17 mouse cellular contexts compared by ENCODE assay signal in the genomic region with DNA sequence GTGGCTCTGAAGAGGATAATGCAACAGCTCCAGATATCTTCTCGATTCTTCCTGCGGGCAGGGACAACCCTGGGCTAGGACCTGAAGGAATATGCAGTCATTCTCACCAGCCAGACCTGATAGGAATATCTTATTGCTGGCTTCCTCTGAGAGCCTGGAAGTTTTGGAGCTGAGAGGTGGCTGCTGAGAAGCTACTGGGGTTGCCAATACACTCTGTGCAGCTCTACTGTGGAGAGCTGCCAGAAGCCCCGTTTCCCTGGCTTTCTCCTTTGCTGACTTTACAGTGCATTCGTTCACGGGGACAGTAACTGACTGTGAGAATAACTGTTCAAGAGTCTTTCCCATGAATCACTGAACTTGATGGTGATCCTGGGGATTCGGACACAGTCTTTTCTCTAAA. TPM values are rescaled to one million over a fixed set of nuclear protein-coding genes. Genes with fewer than 3 reads are reported as not detected.
DNase-seq lines count a peak whose midpoint lies in the region; ATAC-seq and TF ChIP-seq lines count a peak whose summit lies in the region.
"Had no signal": no experiment of that assay in that cellular context is flagged by ENCODE, and none has a peak within 500 bp of the region (broad histone marks: within the 10 kb centered on the region; RNA-seq: fewer than 3 reads in every experiment).

No protein-coding gene starts in this region.

- peaks cover 29% of the 10 kb centered on the region for H3K4me1 ChIP-seq in heart, embryonic 13.5 days
- H3K4me1 ChIP-seq: forebrain, embryonic 13.5 days had no signal

- no peak overlapping the region for H3K9ac ChIP-seq in heart, embryonic 13.5 days
- H3K9ac ChIP-seq: forebrain, embryonic 13.5 days; liver, embryonic 13.5 days had no signal

- WGBS in heart, embryonic 13.5 days = 52% methylated on average over 6 of the region's 6 CpGs

- no peaks in the 10 kb centered on the region for H3K9me3 ChIP-seq in heart, embryonic 13.5 days
- H3K9me3 ChIP-seq: forebrain, embryonic 13.5 days; liver, embryonic 13.5 days had no signal

- H3K4me3 ChIP-seq in heart, embryonic 13.5 days = no peak overlapping the region
- no peak overlapping the region for H3K4me3 ChIP-seq in left cerebral cortex, adult 2 months
- H3K4me3 ChIP-seq: forebrain, embryonic 13.5 days; liver, embryonic 13.5 days; myocyte had no signal

- peak overlapping the region; percentile 16; the same call in 1 of the 2 replicates for H3K27ac ChIP-seq in heart, embryonic 13.5 days (replicated peaks)
- no peak overlapping the region for H3K27ac ChIP-seq in left cerebral cortex, adult 2 months
- H3K27ac ChIP-seq: forebrain, embryonic 13.5 days; liver, embryonic 13.5 days had no signal

- no peak for ATAC-seq in heart, embryonic 13.5 days (ENCODE audit: extremely low read depth, insufficient number of reproducible peaks, low FRiP score, low TSS enrichment)
- ATAC-seq: forebrain, embryonic 13.5 days; inflammation-experienced regulatory T-cells, adult 6 months; lung, postnatal 0 days; Patski had no signal

- no peaks in the 10 kb centered on the region for H3K36me3 ChIP-seq in heart, embryonic 13.5 days
- H3K36me3 ChIP-seq: liver, embryonic 13.5 days had no signal

- intact Hi-C loops in heart, postnatal 25 days (cut with DNase I) = no loop called here
- intact Hi-C loops in left cerebral cortex, postnatal 4 days (cut with DNase I) = no loop called here
- intact Hi-C loops in left cerebral cortex, adult 2 months (cut with DNase I) = no loop called here

- TF ChIP-seq CTCF in left cerebral cortex, adult 2 months (IDR thresholded peaks at IDR 0.05) = no peak

- H3K4me2 ChIP-seq in heart, embryonic 13.5 days = no peak overlapping the region
- H3K4me2 ChIP-seq: forebrain, embryonic 13.5 days; liver, embryonic 13.5 days; midbrain, embryonic 11.5 days had no signal

- no peaks in the 10 kb centered on the region for H3K27me3 ChIP-seq in heart, embryonic 13.5 days (replicated peaks)
- H3K27me3 ChIP-seq: forebrain, embryonic 13.5 days; liver, embryonic 13.5 days; Patski had no signal

- DNase-seq in cerebellum, postnatal 25 days = peak; percentile 3 to 12
- DNase-seq in cerebellum, adult 18-20 months = no peak
- no peak for DNase-seq in heart, postnatal 25 days (ENCODE audit: low spot score)
- peak; percentile 37 for DNase-seq in left cerebral cortex, postnatal 4 days
- no peak for DNase-seq in left cerebral cortex, adult 2 months (ENCODE audit: extremely low spot score in 1 of 2, low spot score in 2 of 2)
- peak; percentile 38 for DNase-seq in Muller cell, postnatal 12 days (ENCODE audit: inconsistent ontology term)
- no peak for DNase-seq in thymus, postnatal 10 days (ENCODE audit: low spot score in 2 of 2)
- DNase-seq: liver, embryonic 13.5 days; retina, postnatal 1 day; thymus, postnatal 4 days had no signal

RNA-seq across cellular contexts. Expression of gene Cdk20, which starts 26.6 kb away (rescaled TPM):
- polyA plus RNA-seq in heart, embryonic 13.5 days (2015; fragmentation: Nextera tagmentation; extraction: Ambion mirVana) = 5.1 and 5.3 TPM in 2 replicates
- 1 to 10 TPM; 2.7 to 4.4 TPM for total RNA-seq in heart, postnatal 25 days (2021)
- 10 to 100 TPM; 20.0 to 20.1 TPM for total RNA-seq in left cerebral cortex, postnatal 4 days (2021)
- total RNA-seq in left cerebral cortex, adult 2 months (2021) = 10 to 100 TPM in 1 of 2 experiments, 1 to 10 TPM in 1; 10.0 to 10.8 TPM

RNA-seq across cellular contexts. Expression of gene Ctsl, which starts 34.9 kb away (rescaled TPM):
- 257 and 294 TPM in 2 replicates for polyA plus RNA-seq in heart, embryonic 13.5 days (2015; fragmentation: Nextera tagmentation; extraction: Ambion mirVana)
- 100 to 1,000 TPM; 227 to 243 TPM for total RNA-seq in heart, postnatal 25 days (2021)
- 100 to 1,000 TPM; 125 to 132 TPM for total RNA-seq in left cerebral cortex, postnatal 4 days (2021)
- total RNA-seq in left cerebral cortex, adult 2 months (2021) = 100 to 1,000 TPM; 120 to 129 TPM

Comparison
In these comparisons a context has a peak if more than half of its experiments do, and no peak if none do; other contexts are left out.
1. DNase-seq: peak in cerebellum, postnatal 25 days (2 of 2), left cerebral cortex, postnatal 4 days (single experiment) and Muller cell, postnatal 12 days (single experiment); none in cerebellum, adult 18-20 months (0 of 2), heart, postnatal 25 days (single experiment), left cerebral cortex, adult 2 months (0 of 2) and thymus, postnatal 10 days (0 of 2).